Mouse (Mus musculus) brain, embryonic 14.5 days (tissue): ENCODE data around the gene Kcnmb2.

ENCODE experiments used
- CTCF ChIP-seq: fragments of 200-500 bp; IDR thresholded peaks from 2 replicates; pipeline ENCODE4 v1.5.1; 2012; ENCODE audit warnings: inconsistent platforms, mild to moderate bottlenecking, moderate library complexity, borderline replicate concordance; ENCODE audit not compliant: insufficient read depth, insufficient read length; ENCODE audit errors: extremely low read depth
- POLR2A ChIP-seq: fragments of 200-500 bp; IDR thresholded peaks from 2 replicates; pipeline ENCODE4 v1.6.1; 2012; ENCODE audit warnings: mild to moderate bottlenecking, inconsistent platforms, borderline replicate concordance; ENCODE audit not compliant: poor library complexity, insufficient read depth, insufficient read length, severe bottlenecking; ENCODE audit errors: extremely low read depth

DNA sequence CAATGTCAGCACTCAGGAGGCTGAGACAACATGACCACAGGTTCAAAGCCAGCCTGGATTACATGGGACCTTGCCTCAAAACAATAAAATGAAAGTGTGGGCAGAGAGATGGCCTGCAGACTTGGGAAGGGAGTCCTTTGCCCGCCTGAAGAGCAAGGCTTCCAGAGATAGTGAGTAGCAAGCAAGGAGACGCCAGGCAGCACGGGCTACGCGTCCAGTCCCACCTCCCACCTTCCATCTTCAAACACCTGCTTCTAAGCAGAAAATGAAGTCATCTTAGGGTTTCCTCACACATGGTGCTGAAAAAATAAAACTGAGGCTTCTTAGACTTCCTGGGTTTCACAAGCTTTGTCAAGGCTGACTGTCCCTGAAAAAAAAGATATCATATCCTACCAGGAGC lies 109.3 kb downstream of the Kcnmb2 start:
- TF ChIP-seq CTCF (no peak), POLR2A (no peak)
